Mouse (Mus musculus) intestine, embryonic 16.5 days (tissue): Measurements from ENCODE around the gene Meis2. TPM values are rescaled to one million over a fixed set of nuclear protein-coding genes. Genes with fewer than 3 reads are reported as not detected.

Source experiments
- ATAC-seq: fragments of 200-750 bp; cut with Nextera tagmentation; 2 replicates; pipeline ENCODE4 v1.8.0; 2017; ENCODE audit warnings: moderate TSS enrichment, moderate library complexity
- H3K27ac ChIP-seq: fragments of 300-500 bp; sonication (generic); 2 replicates; pipeline ENCODE4 v1.5.1; 2014; ENCODE audit warnings: mild to moderate bottlenecking, low read length
- H3K27me3 ChIP-seq: fragments of 300-500 bp; sonication (generic); replicated peaks from 2 replicates; pipeline ENCODE4 v1.6.1; 2014; ENCODE audit warnings: low read length, control low read depth, mixed read lengths; ENCODE audit not compliant: control insufficient read depth, insufficient read depth
- H3K36me3 ChIP-seq: fragments of 300-500 bp; sonication (generic); 2 replicates; pipeline ENCODE4 v1.6.1; 2014; ENCODE audit warnings: low read length, control low read depth; ENCODE audit not compliant: control insufficient read depth, insufficient read depth
- H3K4me1 ChIP-seq: fragments of 300-500 bp; sonication (generic); 2 replicates; pipeline ENCODE4 v1.6.1; 2014; ENCODE audit warnings: low read length, control low read depth, mixed read lengths; ENCODE audit not compliant: control insufficient read depth, insufficient read depth
- H3K4me2 ChIP-seq: fragments of 300-500 bp; sonication (generic); 2 replicates; pipeline ENCODE4 v1.6.1; 2014; ENCODE audit warnings: low read depth, low read length, control low read depth
- H3K4me3 ChIP-seq: fragments of 300-500 bp; sonication (generic); 2 replicates; pipeline ENCODE4 v1.5.1; 2014; ENCODE audit warnings: mild to moderate bottlenecking, low read length
- H3K9ac ChIP-seq: fragments of 300-500 bp; sonication (generic); 2 replicates; pipeline ENCODE4 v1.6.1; 2014; ENCODE audit warnings: low read depth, low read length
- H3K9me3 ChIP-seq: fragments of 300-500 bp; sonication (generic); 2 replicates; pipeline ENCODE4 v1.6.1; 2016; ENCODE audit warnings: low read length, control low read depth; ENCODE audit not compliant: control insufficient read depth
- WGBS: fragments of 180-500 bp; shearing (Covaris S2); extraction: QIAGEN DNeasy Blood & Tissue Kit; methylation state at CpG from one replicate; pipeline ENCODE4 v1.1.7; 2014; 5-methylcytosine and 5-hydroxymethylcytosine counted together
- polyA plus RNA-seq: library from polyadenylated mRNA; unstranded; fragments of >200 nt; fragmentation: Nextera tagmentation; extraction: Ambion mirVana; gene quantifications from 2 replicates; pipeline ENCODE4 v1.2.1, GENCODE M21; 2015

Meis2 gene
- polyA plus RNA-seq, 1 experiment from 2014 or later, result 26.8 TPM

GRCm38 (mm10) chr2:115850961-115851360, 214.7 kb downstream of the Meis2 start:
- H3K27me3 ChIP-seq, result peaks cover 22% of the 10 kb centered on the region
- H3K27ac ChIP-seq, result no peak overlapping the region
- H3K4me1 ChIP-seq, result peaks cover 13% of the 10 kb centered on the region
- H3K4me3 ChIP-seq, result no peak overlapping the region
- no peak for ATAC-seq
- H3K9ac ChIP-seq, result no peak overlapping the region
- no peak overlapping the region for H3K4me2 ChIP-seq
- H3K9me3 ChIP-seq, result no peaks in the 10 kb centered on the region
- WGBS, result 81% methylated on average over 4 of the region's 4 CpGs
- no peaks in the 10 kb centered on the region for H3K36me3 ChIP-seq

GRCm38 (mm10) chr2:115842821-115843220, 222.8 kb downstream of the Meis2 start:
- ATAC-seq, result no peak
- Histone ChIP-seq H3K4me1 (no peaks in the 10 kb centered on the region), H3K27ac (no peak overlapping the region), H3K4me2 (no peak overlapping the region), H3K27me3 (no peaks in the 10 kb centered on the region), H3K9ac (no peak overlapping the region), H3K36me3 (no peaks in the 10 kb centered on the region), H3K4me3 (no peak overlapping the region), H3K9me3 (no peaks in the 10 kb centered on the region)

- Histone ChIP-seq H3K4me3 (no peak overlapping the region), H3K36me3 (no peaks in the 10 kb centered on the region), H3K9ac (no peak overlapping the region), H3K4me1 (no peaks in the 10 kb centered on the region), H3K9me3 (no peaks in the 10 kb centered on the region), H3K4me2 (no peak overlapping the region), H3K27ac (no peak overlapping the region), H3K27me3 (no peaks in the 10 kb centered on the region)
- ATAC-seq, result no peak
- 70% methylated on average over 2 of the region's 2 CpGs for WGBS
These were observed 229.6 kb downstream of the Meis2 start for GRCm38 (mm10) chr2:115836034-115836433.

GRCm38 (mm10) chr2:115822361-115822760, 243.3 kb downstream of the Meis2 start:
- ATAC-seq, result no peak
- Histone ChIP-seq H3K4me3 (no peak overlapping the region), H3K27ac (no peak overlapping the region), H3K27me3 (no peaks in the 10 kb centered on the region), H3K9ac (no peak overlapping the region), H3K4me2 (no peak overlapping the region), H3K36me3 (no peaks in the 10 kb centered on the region), H3K9me3 (no peaks in the 10 kb centered on the region), H3K4me1 (no peaks in the 10 kb centered on the region)
- WGBS, result 91% methylated on average over 5 of the region's 5 CpGs

GRCm38 (mm10) chr2:115817959-115818358, 247.7 kb downstream of the Meis2 start:
- 51% methylated on average over 6 of the region's 6 CpGs for WGBS
- Histone ChIP-seq H3K9ac (no peak overlapping the region), H3K4me2 (no peak overlapping the region), H3K27ac (no peak overlapping the region), H3K9me3 (no peaks in the 10 kb centered on the region), H3K36me3 (no peaks in the 10 kb centered on the region), H3K4me3 (no peak overlapping the region), H3K4me1 (no peaks in the 10 kb centered on the region; the same call in 1 of the 2 replicates), H3K27me3 (no peaks in the 10 kb centered on the region)
- ATAC-seq, result no peak

GRCm38 (mm10) chr2:115813721-115814120, 251.9 kb downstream of the Meis2 start:
- Histone ChIP-seq H3K27ac (no peak overlapping the region), H3K4me2 (no peak overlapping the region)

GRCm38 (mm10) chr2:115813316-115813715, 252.3 kb downstream of the Meis2 start:
- H3K36me3 ChIP-seq, result no peaks in the 10 kb centered on the region
- no peaks in the 10 kb centered on the region; the same call in 1 of the 2 replicates for H3K4me1 ChIP-seq
- H3K9me3 ChIP-seq, result no peaks in the 10 kb centered on the region
- no peak overlapping the region for H3K4me2 ChIP-seq
- no peak overlapping the region for H3K9ac ChIP-seq
- WGBS, result 24% methylated on average over 11 of the region's 11 CpGs
- no peak overlapping the region for H3K27ac ChIP-seq
- no peaks in the 10 kb centered on the region for H3K27me3 ChIP-seq
- ATAC-seq, result no peak
- no peak overlapping the region for H3K4me3 ChIP-seq

More at GRCm38 (mm10) chr2:115813721-115814120, 251.9 kb downstream of the Meis2 start:
- 40% methylated on average over 6 of the region's 6 CpGs for WGBS
- H3K4me3 ChIP-seq, result no peak overlapping the region
- no peaks in the 10 kb centered on the region for H3K36me3 ChIP-seq
- H3K9ac ChIP-seq, result no peak overlapping the region
- ATAC-seq, result no peak
- no peaks in the 10 kb centered on the region for H3K9me3 ChIP-seq
- no peaks in the 10 kb centered on the region for H3K27me3 ChIP-seq
- no peaks in the 10 kb centered on the region; the same call in 1 of the 2 replicates for H3K4me1 ChIP-seq
